In the genomic region with DNA sequence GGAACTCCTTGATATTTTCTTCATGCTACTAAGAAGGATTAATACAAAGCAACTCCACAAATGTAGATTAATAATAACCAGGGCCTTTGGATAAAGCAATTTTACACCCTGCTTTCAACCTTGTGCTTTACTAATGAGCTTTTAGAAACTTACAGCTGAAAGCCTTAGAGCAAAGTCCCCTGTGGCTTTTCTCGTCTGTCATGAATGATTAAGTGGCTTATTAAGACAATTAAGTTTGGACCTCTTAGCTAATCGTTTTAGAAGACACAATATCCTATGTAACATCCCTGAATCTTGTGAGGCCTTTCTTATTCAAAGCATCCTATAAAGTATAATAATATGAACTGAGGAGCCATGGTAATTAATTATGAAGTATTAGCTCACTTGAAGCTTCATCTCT, we compare ENCODE assay signal across 14 mouse cellular contexts.
"Had no signal": no experiment of that assay in that cellular context is flagged by ENCODE, and none has a peak within 500 bp of the region (broad histone marks: within the 10 kb centered on the region; RNA-seq: fewer than 3 reads in every experiment).

No protein-coding gene starts in this region.

- H3K27me3 ChIP-seq: limb, embryonic 15.5 days; liver, embryonic 12.5 days; megakaryocyte, embryonic 14.5 days; neural tube, embryonic 15.5 days; stomach, embryonic 15.5 days had no signal

- H3K36me3 ChIP-seq: limb, embryonic 15.5 days; liver, embryonic 12.5 days; neural tube, embryonic 15.5 days; stomach, embryonic 15.5 days had no signal

- H3K27ac ChIP-seq: left cerebral cortex, adult 2 months; limb, embryonic 15.5 days; liver, embryonic 12.5 days; neural tube, embryonic 15.5 days; stomach, embryonic 15.5 days had no signal

- H3K9ac ChIP-seq: limb, embryonic 15.5 days; liver, embryonic 12.5 days; lung, embryonic 14.5 days; neural tube, embryonic 15.5 days; stomach, embryonic 15.5 days had no signal

- H3K9me3 ChIP-seq: limb, embryonic 15.5 days; liver, embryonic 12.5 days; megakaryocyte, embryonic 14.5 days; neural tube, embryonic 15.5 days; stomach, embryonic 15.5 days had no signal

- ATAC-seq: liver, embryonic 12.5 days had no signal

- H3K4me2 ChIP-seq: limb, embryonic 15.5 days; liver, embryonic 12.5 days; lung, embryonic 14.5 days; neural tube, embryonic 15.5 days; stomach, embryonic 15.5 days had no signal

- H3K4me1 ChIP-seq: limb, embryonic 15.5 days; liver, embryonic 12.5 days; megakaryocyte, embryonic 14.5 days; neural tube, embryonic 15.5 days; stomach, embryonic 15.5 days had no signal

- H3K4me3 ChIP-seq: left cerebral cortex, adult 2 months; limb, embryonic 15.5 days; liver, embryonic 12.5 days; megakaryocyte, embryonic 14.5 days; myocyte; neural tube, embryonic 15.5 days; stomach, embryonic 15.5 days had no signal

- DNase-seq: kidney, adult 2 months; kidney, postnatal 25 days; lung, embryonic 14.5 days; lung, postnatal 10 days; lung, postnatal 4 days; right cerebral cortex, postnatal 14 days; thymus, postnatal 36 days had no signal
